Mouse (Mus musculus) mouse embryonic stem cell (cell line): ENCODE measurements around the gene Fhit.

Source experiments
- in situ Hi-C, 2 experiments: fragments of 300-500 bp; cut with MboI; formaldehyde crosslinking; loops; 1 replicate in 1 of 2; 3 replicates in 1 of 2; pipeline ENCODE4 v1.14.3; 2019 to 2020; ENCODE audit warnings: low sequenced_read_pairs in 2 of 2, low pct_unique_long_range_greater_than_20kb in 1 of 2, mixed read lengths in 1 of 2; ENCODE audit not compliant: unreplicated experiment in 1 of 2

The Fhit gene

DNA sequence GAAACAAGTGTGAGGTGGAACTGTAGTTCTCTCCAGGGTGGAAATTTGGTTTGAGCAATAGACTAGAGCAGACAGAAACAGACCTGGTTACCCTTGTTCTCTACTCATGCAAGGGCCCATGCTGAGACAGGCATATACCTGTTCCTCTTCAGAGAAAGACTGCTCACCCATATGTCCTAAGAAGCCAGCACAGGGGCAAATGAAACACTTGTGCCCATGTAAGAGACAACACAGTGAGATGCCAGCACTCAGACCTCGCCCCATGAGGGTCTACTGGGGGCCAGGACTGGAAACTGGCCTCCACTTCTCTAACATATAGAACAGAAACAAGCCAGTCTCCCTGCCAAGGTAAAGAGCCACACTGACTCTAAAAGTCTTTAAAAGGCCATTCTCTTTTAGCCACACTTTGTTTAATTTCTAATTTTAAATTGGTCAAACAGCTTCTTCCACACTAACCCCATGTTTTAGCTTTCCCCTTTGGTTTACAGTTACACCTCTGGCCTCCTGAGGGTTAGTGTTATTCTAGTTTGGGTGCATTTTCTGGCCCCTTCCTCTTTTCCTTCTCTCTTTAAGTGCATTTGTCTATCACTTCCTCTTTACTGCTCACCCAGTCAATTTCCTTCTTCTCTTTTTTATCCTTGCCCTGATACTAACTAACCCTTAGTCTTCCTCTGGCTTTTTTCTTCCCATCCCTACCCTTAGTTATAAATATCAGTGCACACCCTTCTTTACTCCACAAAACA lies 722.7 kb downstream of the Fhit start:
- in situ Hi-C loops: no loop called here

DNA sequence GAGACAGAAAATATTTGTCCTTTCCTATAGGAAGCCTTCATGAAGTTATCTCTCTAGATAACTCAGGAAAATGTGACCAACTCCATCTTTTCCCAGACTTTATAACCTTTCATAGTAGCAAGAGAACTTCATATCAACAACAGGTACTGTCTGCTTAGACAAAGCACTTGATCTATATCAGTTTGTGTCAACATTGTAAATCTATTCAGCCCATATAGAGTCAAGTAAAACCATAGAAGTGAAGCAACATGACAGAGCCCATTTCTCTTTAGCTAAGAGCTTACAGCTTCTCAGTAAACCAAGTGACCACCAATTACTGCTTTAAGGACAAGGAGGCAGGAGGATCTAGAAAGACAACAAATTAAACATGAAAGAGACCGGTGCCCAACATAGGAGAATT lies 725.6 kb downstream of the Fhit start:
- in situ Hi-C loops: no loop called here

DNA sequence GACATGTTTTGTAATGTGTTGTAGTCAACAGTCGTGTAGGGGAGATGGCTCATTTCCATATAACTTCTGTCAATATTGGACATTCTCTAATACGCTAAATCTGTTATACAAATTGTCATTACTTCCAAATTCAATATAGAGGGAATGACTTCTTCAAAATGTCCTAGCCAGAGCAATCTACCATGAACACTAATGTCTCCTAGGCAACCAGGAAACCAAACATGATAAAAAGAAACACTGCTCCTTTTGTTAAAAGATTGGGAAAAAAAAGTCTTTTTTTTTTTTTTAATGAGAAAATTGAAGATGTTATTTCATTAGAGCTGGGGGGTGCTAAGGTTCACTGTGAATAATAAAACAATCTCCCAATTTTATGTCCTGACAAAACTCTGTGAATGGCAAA lies 729.3 kb downstream of the Fhit start:
- in situ Hi-C loops: no loop called here

DNA sequence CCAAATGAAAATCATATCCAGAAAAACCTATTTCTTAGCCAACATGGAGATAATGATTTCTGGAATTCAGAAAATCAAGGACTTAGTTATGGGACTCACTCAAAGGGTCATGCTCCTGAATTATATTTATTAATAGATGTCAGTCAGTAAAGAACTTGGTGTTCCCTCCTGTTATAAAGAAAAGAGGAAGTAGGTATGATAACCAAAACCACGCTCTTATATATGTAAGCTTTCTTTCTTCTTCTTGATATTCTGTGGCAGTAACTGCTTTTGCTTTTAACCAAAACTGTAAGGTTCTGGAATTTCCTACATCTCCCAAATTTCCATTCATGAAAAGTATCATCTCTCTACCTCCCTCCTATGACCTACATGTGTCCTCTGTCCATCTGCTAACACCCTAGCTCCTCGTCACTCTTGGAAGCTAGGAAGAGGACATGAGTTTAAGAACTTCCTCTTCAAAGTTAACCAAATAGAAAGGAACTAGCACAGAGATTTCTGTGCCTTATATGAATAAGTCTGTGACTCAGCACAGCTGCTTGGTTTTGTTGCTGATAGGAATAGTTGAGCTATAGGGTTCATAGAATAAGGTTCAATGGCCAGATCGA lies 731.3 kb downstream of the Fhit start:
- in situ Hi-C loops: no loop called here

DNA sequence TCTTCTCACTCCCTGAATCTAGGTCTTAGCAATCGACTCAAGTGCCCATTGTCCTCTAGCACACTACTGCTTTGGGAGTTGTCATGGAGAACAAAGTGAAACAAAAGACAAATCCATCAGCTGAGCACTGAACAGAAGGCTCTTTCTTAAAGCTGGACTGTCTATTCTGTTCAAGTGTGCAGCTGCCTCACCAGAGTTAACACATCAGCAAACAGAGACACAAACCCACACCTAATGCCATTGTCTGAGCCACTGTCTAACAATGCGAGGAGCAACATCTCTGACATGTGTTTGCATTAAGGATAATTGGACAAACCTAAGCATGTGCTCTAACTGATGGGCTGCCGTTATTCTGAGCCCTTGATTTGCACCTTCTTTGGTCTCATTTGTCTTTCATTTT lies 738.3 kb downstream of the Fhit start:
- in situ Hi-C loops: no loop called here

DNA sequence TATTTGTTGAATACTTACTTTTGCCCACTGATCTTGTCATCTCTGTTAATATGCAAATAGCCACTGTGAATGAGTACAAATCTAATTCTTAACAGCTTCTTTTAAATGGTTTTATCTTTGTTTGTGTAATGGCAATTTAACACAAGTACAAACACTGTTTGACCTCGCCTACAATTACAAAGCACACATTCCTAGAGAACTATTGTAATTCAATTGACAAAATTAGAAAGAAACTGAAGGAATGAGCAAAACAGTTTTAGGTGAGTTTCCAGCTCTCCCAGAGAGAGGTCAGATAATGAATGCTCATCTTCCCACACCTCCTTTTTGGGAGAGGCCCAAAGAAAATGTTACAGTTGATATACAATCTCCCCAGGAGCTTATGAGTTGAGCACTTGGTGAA lies 739.6 kb downstream of the Fhit start:
- in situ Hi-C loops: no loop called here

DNA sequence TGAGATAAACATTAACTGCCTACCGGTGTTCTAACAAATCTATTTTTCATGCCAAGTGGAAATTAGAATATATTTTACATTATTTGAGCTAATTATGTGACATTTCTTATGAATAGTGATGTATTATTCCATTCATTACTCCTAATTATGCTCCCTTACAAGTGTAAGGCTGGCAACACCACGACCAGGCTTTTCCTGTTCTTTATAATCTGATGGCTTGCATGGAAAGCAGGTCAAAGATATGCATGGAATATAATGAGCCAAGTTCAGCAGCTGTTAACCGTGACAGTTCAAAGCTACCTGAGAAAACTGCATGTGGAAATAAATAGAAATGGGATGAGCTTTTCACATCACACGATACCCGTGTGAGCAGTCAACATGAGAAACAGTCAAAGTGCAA lies 746.8 kb downstream of the Fhit start:
- in situ Hi-C loops: no loop called here

DNA sequence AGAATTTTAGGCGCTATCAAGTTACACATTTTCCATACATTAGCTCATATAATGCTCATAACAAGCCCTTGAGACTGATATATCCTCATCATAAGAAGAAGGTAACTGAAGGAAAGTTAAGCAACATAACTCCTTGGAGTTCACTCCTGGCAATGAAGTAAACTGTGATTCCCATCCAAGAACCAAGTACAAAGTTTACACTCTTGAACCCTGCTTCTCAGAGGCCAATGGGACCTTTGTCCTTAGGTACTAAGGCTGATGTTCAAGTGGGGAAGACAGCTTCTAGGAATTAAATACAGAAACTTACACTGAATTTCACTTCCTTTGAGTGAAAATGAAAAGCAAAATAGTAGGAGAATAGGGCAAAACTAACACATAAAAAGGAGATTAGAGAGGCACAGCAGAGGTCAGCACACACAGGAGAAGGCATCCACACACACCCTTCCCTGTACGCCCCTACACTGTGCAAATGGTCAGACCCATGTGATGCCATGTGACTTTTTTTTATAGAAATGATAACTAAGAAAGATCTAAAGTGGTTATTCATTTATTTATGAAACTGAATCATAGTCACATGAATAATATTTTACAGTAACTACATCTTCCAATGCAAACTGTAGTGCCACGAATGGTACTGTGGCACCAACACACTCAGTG lies 752.4 kb downstream of the Fhit start:
- in situ Hi-C loops: no loop called here

DNA sequence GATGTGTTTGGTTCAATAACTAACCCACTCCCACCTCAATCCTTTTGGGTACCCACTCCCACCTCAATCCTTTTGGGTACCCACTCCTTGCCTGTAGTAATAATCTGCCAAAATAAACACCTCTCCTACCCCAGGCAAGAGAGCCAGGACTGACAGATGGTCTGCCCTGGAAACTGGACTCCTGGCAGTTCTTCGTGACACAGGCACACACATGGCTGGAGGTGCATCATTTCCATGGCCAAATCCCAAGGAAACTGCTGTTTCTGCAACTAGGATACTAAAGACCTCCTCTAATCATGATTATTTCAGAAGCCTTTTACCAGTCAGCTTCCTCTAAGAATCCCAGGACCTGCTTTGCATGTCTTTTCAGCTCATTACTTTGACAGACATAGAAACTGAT lies 756.5 kb downstream of the Fhit start:
- in situ Hi-C loops: no loop called here

DNA sequence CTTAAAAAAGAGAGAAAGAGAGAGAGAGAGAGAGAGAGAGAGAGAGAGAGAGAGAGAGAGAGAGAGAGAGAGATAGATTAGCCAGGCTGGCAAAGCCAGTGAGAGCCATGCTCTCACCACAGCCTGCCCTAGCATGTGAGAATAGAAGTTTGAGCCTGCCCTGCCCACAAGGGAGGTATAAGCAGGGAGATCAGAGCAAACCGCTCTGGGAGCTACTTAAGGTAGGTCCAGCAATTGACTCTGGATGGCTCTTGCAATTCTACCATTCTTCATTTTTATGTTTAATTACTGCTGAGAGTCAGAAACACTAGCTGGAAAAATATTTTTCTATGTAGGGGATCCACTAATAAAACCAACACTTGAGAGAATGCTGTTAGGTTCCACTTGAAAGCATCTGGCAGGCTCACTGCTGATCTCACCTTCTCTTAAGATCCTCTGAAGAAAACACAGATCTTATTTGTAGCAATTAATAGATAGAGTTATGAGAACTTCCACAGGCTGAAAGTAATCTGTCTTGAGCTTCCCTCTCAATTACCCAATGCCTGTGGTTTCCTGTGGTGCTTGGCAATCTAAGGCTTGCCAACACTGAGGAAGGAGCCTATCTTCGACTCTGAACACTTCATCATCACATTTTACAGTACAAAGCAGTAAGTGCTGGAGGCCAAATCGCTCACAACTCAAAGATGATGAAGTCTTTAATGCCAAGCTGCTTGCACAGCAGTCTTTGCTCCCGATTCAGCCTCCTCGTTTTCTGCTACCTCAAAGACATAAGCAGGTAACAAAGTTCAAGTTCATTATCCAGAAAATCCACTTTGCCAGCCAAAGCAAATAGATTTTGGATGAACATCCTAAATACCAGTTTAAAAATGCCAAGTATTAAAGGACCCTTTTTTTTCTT lies 793.8 kb downstream of the Fhit start:
- in situ Hi-C loops: no loop called here

DNA sequence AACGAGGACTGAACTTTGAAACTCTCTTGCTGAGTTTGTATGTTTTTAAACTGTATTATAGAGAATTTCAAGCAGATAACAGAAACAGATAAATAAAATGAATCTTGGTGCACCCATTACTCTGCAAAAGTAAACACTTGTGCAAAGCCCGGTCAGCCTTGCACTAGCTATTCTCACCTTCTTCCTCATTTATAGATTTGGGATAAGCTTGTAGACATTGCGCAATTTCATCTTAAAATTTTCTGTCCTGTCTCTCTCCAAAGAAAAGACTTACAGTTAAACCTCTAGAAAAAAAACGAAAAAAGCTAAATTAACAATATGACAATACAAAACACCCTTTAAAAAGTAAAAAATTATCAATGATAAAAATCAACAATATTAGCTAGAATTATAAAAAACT lies 795.0 kb downstream of the Fhit start:
- in situ Hi-C loops: no loop called here

DNA sequence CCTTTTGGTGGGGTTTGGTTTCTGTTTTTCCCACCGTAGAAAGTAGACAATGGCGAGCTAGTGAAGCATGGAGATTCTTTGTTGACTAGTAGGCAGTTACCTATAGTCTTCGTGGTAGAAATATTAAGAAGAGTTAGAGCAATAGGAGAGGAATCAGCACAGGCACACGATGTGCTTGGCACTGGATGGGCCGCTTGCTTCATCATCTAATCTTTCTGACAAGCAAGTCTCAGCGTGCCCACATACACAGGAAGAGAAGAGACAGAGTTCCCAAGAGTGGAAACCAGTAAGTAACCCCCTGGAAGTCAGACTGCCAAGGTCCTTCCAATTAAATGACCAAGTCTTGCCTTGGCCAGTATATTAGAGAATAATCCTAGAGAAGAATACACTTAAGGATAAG lies 797.6 kb downstream of the Fhit start:
- in situ Hi-C loops: no loop called here

DNA sequence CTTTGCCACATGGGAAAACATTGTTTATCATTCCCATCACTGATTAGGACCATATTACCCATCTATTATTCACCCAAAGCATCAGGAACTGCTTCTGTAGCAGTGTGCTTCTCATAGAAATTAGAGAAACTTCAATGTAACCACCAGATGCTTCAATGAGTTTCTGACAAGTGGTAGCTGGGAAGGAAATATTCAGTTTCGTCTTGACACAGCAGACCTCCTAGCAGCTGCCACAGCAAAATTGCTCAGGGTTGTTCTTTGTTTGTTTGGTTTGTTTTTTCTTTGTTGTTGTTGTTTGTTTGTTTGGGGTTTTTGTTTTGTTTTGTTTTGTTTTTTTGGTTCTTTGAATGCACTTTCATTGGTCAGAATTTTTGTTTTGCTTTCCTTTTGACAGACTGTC lies 798.5 kb downstream of the Fhit start:
- in situ Hi-C loops: no loop called here

DNA sequence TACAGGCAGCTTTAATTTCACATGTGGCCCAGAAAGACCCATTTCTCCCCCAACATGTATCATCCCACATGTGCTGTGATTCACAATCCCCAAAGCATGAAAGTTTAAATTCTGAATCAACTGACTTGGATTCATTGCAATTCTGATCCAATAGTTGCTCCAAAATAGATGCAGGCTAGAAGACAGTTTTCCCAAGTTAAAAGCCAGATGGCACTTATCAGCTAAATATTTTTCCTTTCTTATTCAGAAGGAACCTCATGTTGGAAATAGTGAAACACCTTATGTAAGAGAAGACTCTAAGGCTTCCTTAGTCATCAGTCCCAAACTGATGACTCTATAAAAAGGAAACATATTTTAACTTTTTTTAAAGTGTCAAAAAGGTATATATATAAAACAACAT lies 815.9 kb downstream of the Fhit start:
- in situ Hi-C loops: no loop called here

DNA sequence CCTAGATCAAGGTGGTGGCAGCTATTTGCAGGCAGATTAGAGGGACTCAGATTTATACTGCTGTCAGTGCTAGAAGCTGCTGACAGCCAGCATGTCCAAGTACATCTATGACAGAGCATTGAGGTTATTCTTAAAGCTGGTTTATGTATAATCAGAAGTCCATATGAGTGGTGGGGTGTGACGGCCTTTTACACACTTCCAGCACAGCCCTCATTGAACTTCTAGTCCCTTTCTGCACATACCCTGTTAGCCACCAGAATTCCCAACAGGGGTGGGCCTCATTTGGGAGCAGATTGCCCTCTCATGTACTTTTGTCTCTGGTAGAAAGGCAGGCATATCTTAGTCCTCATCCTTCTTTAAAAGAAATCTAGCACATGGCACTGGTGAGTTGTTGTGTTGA lies 817.8 kb downstream of the Fhit start:
- in situ Hi-C loops: no loop called here

DNA sequence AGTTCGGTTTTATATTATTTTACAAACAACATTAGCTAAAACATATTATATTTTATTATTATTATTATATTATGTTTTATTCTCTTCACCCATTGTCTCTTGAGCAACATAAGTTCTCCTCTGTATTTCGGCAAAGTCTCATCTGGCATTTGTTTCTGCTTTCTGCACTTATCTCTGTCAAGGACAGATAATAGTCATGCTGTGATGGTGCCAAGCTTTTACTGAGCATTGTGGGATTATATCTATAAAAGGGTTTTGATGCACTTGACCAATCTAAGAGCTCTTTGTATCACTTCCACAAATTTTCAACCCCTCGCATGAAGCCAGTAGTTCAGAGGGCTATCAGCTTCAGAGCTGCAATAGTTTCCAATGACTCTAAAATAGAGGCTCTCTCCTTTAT lies 845.1 kb downstream of the Fhit start:
- in situ Hi-C loops: no loop called here

DNA sequence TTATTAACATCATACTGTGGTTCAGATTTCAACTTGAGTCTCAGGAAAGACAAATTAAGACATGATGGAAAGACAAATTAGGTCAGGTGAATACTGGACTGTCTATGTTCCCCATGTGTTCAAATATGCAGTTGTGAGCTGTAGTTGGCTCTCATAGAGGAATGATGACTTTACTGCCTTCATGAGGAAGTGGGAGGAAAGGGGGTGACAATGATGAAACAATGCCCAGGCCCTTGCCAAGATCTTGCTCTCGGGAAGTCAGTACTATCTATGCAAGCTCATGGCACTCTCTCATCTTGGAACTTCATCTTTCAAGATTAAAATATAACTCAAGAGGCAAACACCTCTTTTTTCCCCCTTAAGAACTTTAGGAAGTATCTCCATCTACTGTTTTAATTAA lies 849.6 kb downstream of the Fhit start:
- in situ Hi-C loops: no loop called here

DNA sequence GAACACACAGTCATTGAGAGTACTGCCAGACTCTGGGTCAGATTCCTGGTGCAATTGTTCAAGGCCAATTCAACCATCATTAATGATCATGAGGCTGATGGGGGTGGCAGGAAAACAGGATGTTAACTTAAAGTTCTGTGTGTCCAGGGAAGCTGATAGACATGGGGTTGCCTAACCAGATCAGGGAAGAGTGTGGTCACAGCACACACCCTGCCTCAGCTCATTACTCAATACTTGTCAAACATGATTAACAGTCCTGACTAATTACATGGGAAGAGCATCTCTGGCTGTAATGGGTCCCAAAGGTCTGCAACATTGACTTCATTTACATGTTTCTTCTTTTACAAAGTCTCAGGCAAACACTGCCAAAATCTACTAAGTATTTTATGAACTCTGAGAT lies 856.5 kb downstream of the Fhit start:
- in situ Hi-C loops: no loop called here

DNA sequence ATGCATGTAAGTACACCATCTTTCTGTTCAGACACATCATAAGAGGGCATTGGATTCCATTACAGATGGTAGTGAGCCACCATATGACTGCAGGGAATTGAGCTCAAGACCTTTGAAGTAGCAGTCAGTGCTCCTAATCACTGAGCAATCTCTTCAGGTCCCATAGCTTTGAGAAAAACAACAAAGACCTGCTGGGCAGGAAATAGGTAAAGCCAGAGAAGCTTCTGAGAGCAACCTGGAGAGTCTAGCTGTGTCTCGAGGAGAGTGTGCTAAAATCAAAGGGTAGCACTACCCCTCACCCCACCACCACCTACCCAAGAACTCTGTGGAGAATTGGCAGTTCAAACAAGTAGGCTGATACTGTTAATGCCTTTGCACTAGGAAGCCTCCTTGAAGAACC lies 860.3 kb downstream of the Fhit start:
- in situ Hi-C loops: no loop called here
